Mouse (Mus musculus) B cell, adult 2 months (primary cell): ENCODE results near the gene Afdn.
A peak's percentile ranks its signal among the peaks of the same experiment; 100 is the strongest.

Experiments
- DNase-seq, 2 experiments: peaks; one replicate each; pipeline ENCODE4 v3.0.0; 2022

Gene Afdn

GRCm38 (mm10) chr17:13759853-13760627 is at the start of gene Afdn:
Afdn (plus strand) TSS chr17:13760539.
- peak; percentile 12 to 32 for DNase-seq

DNA sequence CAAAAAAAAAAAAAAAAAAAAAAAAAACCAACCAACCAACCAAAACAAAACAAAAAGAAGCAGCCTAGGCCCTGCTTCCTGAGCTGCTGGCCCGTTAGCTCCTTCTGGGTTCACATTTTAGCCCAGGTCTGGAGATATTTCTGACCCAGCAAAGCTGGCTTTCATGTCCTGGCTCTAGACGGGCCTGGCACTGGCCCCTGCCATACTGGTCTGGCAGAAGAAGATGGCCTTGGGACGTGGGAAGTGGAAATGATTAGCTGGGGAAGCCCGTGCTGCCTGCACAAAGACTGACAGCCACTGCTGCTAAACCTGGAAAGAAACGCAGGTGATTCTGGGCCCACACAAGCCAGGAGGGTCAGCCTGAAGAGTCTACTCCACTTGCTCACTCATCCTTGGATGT is 49.2 kb upstream of the Afdn start:
- no peak for DNase-seq

DNA sequence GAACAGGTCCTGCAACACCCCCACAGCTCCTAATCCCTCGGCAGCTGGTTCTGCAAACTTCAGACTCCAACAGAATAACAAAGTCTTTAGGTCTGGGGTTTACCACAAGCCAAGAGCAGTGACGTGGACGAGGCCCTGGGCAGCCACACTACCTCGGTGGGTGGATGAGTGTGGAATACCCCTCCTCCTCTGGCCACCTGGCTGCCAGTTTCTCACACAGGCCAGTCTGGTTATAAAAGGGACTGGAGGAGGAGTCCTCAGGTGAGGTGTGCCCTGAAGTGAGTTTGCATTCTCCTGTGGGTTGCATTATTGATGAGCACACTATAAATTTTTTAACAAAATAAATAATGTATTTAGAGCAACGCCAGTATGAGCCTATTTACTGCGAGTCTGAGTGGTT is 48.2 kb upstream of the Afdn start:
- no peak for DNase-seq

GRCm38 (mm10) chr17:13712518-13712917 is 47.8 kb upstream of the Afdn start:
- no peak for DNase-seq

GRCm38 (mm10) chr17:13714128-13714527 is 46.2 kb upstream of the Afdn start:
- DNase-seq, result no peak

DNA sequence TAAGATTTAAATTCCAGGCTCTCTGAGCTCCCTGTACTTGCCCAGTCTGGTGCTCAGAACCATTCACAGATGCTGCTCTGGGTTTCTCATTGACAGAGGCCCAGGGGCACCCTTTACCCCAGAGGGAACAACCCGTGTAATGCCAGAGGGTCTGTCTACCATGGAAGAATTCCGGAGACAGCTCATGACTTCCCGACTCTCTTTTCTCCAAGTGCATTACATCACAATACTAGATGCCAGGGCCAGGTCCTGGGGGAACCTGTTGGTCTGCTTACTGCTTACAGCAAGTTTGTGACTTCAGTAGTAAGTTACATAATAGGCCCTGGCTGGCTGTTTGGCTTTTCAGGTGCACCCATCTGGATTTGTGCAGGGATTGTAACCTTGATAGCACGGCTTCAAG is 45.7 kb upstream of the Afdn start:
- DNase-seq, result no peak

GRCm38 (mm10) chr17:13715511-13715910 is 44.8 kb upstream of the Afdn start:
- DNase-seq, result no peak

DNA sequence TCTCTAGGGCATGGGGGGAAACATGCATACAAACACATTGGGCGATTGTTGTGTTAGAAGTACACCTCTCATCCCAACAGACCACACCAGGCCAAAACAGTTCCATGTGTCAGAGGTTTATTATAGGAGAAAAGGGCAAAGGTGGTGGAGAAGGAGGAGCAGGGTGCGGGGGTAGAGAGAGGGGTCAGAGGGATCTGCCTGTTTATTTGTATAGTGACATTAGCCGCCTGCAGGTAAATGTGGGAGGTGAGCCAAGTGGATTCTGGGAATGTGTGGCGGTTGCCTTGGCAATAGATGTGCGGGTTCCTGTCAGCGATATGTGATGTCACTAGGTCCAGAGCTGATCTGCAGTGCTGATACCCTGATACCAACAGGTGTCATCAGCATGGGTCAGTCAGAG is 44.0 kb upstream of the Afdn start:
- no peak for DNase-seq

GRCm38 (mm10) chr17:13717428-13717827 is 42.9 kb upstream of the Afdn start:
- no peak for DNase-seq

- DNase-seq, result no peak
Observed at GRCm38 (mm10) chr17:13720187-13720586, 40.2 kb upstream of the Afdn start.

DNA sequence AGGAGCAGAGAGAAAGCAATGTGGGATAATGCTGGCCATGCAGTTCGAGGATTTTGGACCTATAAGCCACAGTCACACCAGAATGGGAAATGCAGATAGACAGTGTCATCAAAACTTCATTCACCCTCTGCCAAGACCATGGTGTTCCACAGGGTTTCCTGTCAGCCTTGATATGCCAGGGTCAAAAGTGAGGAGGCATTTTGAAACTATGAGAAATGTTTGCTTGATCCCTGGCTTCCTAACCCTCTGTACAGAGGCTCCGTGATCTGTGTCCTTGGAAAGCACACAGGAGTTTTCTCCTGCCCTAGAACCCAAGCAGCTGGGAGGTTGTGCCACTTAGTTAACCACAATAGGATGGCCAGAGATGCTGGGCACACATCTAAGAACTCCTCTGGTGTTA is 39.0 kb upstream of the Afdn start:
- DNase-seq, result no peak

DNA sequence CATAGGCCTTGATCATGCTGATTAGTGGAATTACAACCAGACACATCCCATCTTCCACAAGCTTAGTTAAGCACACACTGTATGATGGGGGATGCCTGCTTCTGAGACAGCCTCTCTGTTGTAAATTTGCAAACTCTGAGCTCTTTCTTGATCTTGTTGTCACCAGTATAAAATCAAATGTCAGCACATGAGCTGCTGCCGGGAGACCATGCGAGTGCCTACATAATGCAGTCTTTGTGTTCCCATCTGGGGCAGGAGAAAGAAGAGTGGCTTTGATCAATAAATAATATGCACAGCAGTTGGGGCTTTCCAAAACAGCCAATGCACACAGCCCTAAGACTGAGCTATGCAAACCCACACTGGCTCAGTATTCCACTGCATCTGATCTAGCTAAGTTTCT is 37.9 kb upstream of the Afdn start:
- no peak for DNase-seq

DNA sequence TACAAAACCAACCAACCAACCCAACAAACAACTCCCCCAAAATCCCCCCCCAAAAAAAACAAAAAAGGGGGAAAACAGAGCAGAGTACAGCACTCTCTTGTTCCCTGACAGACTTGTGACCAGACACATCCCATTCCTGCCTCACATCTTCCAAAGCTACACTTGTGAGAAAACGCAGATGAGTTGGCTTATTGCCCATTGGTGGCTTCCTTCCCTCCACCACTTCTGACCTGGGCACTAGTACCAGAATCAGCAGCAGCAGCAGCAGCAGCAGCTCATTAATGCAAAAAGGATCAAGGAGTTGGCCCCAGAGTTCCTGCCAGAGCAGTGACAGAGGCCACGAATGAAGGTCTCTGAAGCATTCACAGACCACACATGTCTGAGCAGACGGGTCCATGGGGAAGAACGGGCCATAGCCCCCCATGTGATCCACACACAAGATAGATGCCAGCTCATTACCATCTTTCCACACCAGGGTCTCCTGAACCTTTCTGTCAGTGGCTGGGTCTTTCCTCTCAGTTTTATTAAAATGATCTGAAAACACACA is 35.3 kb upstream of the Afdn start:
- DNase-seq, result no peak

GRCm38 (mm10) chr17:13726832-13727355 is 33.4 kb upstream of the Afdn start:
- DNase-seq, result no peak

DNA sequence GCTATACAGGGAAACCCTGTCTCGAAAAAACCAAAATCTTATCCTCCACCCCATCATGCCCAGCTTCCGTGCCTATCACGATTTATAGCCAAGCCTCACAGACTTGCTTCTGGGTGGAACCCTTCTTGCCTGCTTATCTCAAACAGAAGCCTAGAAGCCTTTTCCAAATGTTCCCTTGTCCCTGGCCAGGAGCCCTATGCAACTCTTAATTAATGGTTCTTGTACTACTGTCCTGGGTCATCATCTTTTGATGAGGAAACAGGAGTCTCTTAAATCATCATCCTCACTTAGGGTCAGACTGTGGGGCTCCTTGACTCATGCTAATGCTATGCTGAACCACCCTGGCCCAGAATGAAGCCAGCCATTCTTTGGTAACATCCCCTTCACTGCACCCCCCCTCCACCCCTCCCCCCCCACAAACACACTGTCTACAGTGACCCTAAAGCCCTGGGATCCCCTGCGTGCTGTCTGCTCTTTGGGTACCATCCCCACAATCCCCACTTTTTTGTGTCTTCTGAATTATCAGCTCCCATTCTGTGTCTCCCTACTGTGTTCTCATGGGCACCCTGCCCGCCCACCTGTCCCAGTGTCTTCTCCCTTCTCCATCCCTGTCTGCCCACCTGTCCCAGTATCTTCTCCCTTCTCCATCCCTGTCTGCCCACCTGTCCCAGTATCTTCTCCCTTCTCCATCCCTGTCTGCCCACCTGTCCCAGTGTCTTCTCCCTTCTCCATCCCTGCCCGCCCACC is 29.2 kb upstream of the Afdn start:
- DNase-seq, result no peak

DNA sequence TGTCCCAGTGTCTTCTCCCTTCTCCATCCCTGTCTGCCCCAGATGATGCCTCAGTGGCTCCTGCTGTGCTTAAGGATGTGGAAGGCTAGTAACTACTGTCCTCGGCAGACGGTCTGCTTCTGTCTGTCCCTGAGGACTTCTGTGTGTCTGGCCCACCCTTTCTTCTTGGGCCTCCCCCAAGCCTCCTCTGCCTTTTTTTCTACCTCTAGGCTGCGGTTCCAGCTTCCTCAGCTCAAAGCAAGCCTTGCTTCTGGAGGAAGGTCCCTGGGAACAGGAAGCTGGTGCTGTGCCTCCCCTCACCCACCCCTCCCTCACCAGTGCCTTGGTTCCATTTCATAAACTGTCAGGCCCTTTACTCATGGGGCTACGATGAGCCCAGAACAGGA is 28.6 kb upstream of the Afdn start:
- no peak for DNase-seq

DNA sequence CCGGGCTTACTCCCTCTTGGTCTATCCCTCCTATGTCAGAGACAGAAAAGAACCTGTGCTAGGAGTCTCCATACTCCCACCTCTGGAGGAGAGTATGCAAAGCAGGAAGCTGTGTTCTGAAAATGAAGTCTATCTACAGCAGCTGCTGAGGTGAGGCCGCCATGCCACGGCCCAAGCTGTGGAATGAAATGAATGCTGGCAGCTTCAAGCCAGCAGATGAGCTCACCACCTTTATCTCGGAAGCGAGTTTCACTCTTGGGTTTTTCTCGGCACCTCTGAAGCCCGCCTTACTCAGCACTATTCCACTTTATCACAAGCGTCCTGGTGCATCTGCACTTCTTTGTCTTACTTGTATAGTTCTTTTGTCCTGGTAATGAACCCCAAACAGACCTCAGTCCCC is 27.7 kb upstream of the Afdn start:
- no peak for DNase-seq

DNA sequence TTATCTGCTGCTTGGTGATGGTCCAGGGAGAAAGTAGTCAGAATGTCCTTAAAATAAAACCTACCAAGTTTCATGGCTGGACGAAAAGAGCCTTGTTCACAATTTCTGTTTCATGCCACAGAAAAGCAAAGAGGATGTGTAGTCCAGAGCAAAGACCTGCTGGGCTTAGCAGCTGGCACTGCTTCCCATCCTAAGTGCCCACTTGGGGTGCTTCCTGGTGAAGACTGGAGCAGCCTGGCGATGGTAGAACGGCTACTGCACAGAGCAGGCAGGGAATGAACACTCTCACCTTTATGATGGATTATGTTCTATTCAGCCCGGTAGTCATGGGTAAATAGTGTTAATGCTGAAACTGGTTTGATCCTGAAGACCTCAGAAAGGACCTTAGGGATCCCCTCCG is 26.4 kb upstream of the Afdn start:
- no peak for DNase-seq

GRCm38 (mm10) chr17:13735057-13735456 is 25.3 kb upstream of the Afdn start:
- no peak for DNase-seq

GRCm38 (mm10) chr17:13735803-13736282 is 24.5 kb upstream of the Afdn start:
- no peak for DNase-seq

DNA sequence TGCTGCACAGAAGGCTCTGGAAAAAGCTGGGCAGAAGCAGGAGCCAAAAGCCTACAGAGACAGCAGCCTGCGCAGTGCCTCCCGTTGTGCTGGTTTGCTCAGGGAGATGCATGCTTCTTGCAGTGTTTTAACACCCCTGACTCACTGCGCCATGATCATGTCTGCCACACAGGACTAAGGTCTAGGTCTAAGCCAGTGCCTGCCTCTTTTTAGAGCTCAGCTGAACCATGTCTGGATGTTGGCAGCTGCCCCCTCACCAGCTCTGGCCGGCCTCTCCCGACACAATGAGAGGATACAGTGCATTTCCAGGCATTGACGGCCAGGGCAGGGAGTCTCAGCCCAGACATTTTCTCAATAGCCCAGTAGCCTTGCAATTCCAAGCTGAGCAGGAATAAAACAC is 23.0 kb upstream of the Afdn start:
- no peak for DNase-seq

DNA sequence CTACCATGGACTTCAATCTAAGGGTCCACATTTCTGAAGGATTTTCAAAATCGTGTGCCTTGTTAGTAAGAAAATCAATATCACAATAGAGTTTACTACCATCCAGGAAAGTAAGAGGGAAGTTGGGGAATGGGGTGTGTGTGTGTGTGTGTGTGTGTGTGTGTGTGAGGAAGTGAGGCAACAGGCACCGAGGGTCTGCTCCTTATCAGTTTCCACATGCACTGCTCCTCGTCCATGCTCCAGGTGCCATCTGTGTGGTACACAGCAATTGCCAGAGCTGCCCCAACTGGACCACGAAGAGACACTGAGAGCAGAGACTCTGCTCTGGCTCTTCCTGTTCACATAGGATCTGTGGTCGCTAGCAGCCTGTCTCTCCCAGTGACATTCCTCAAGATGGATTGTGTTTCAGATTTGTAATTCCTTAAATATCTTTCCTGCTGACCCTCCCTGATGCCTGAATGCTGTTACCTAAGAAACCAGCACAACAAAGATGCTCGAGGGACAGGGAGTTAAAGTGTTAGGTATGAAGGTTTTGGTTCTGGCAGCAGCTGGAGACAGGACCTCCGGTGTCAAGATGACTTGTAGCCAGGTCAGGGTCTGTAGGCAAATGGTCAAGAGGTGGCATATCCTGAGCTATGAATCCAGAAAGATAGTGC is 22.1 kb upstream of the Afdn start:
- DNase-seq, result no peak

DNA sequence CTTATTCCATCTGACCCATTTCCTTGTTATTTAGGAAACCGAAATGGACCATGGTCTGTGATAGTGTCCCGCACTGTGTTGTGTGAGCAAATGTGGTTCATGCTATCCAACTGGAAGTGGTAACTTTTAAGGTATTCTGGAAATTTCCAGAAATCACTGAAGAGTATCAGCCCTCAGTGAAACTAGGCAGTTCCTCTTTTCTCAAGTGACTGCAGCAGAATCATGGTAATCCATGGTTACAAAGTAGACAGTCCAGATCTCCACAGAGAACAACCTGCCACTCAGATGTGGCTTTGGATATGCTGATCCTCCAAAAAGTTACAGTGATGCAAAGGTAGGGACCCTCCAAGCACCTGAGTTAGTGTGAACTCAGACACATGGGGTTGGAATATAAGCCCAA is 21.4 kb upstream of the Afdn start:
- no peak for DNase-seq
